Mouse (Mus musculus): Measurements from ENCODE around the gene Iqck.
A peak's percentile ranks its signal among the peaks of the same experiment; 100 is the strongest.

DNA sequence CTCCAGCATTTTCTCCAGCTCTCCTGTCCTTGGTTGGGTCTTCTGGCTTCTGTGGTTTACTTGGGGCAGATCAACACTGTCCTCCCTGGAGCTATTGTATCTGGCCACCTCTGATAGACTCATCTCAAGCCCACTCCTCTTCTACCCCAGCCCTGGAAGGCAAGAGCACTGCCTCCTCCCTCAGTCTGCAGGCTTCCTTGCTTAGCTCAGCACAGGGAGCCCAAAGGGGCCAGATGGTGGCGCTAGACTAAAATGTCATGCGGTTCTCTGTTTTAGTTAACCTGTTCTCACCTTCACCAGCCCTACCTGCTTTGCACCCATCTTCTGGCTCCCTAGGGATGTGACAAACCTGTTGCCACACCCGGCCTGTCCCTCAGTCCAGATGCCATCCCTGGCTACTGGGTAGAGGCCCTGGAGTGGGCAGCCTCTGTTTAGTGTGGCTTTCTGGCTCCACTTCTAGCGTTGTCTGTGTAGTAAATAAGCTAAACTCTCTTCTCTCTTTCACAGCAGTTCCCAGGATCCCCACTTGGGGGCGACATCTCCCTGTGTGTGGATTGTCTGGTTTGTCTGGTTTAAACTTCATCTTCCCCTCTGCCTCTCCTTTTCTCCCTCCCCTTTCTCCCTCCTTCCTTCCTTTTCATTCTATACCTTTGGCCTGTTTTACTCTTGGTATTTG is 155.4 kb downstream of the Iqck start:
- TF ChIP-seq EP300 (IDR thresholded peaks at IDR 0.05; ENCODE audit: low read depth), result no peak
- TF ChIP-seq CTCF (IDR thresholded peaks at IDR 0.05; ENCODE audit: low read depth), result peak; percentile 73

Data from liver, embryonic 14.5 days (tissue).